Comparison of ENCODE assay signal across 9 mouse cellular contexts in the genomic region with DNA sequence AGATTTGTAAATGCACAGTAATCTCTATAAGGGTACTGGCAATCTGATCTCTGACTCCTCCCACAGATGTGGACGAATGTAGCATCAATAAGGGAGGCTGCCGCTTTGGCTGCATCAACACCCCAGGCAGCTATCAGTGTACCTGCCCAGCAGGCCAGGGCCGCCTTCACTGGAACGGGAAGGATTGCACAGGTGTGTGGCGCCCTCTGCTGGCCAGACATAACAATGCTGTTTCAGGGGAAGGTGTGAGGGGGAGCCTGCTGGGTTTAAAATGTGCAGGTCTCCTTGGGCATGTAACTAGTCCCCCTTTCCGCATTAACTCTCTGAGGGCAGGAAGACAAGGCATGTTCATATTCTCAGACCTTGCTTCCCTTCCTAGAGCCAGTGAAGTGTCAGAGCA. TPM values are rescaled to one million over a fixed set of nuclear protein-coding genes. Genes with fewer than 3 reads are reported as not detected.
DNase-seq lines count a peak whose midpoint lies in the region; TF ChIP-seq lines count a peak whose summit lies in the region.
"Had no signal": no experiment of that assay in that cellular context is flagged by ENCODE, and none has a peak within 500 bp of the region (broad histone marks: within the 10 kb centered on the region; RNA-seq: fewer than 3 reads in every experiment).

No protein-coding gene starts in this region.

- TF ChIP-seq CTCF in lung, adult 2 months (IDR thresholded peaks at IDR 0.05; ENCODE audit: insufficient read depth, low read length): peak; percentile 85

- H3K4me1 ChIP-seq in lung, adult 2 months (ENCODE audit: control insufficient read depth, insufficient read depth, low read length): no peaks in the 10 kb centered on the region

- no peak for TF ChIP-seq POLR2A in lung, adult 2 months (IDR thresholded peaks at IDR 0.05; ENCODE audit: borderline replicate concordance, extremely low read depth, low read depth, low read length)

- H3K4me3 ChIP-seq in lung, adult 2 months (replicated peaks; ENCODE audit: extremely low read depth, low read depth, low read length): no peak overlapping the region
- H3K4me3 ChIP-seq: embryonic facial prominence, embryonic 15.5 days had no signal

- peak; percentile 73 for DNase-seq in A20 (ENCODE audit: low read depth, low spot score)
- peak; percentile 83 for DNase-seq in adipocyte (ENCODE audit: low spot score)
- peak; percentile 89 for DNase-seq in embryo, embryonic 10 days (ENCODE audit: low spot score)
- peak; percentile 63 to 73 for DNase-seq in gastrocnemius, postnatal 4 days (ENCODE audit: low spot score in 2 of 2)
- DNase-seq in kidney, postnatal 36 days: peak; percentile 66 to 89
- DNase-seq in lung, adult 2 months: peak; percentile 77
- peak; percentile 79 for DNase-seq in ovary, postnatal 14 days (ENCODE audit: low spot score)
- DNase-seq in thymus, postnatal 14 days: peak; percentile 86

- 8% methylated on average over 6 of the region's 6 CpGs for WGBS in lung, adult 2 months

RNA-seq across cellular contexts. Expression of a gene that starts 13.3 kb away (rescaled TPM):
- 10 to 100 TPM; 31.7 to 38.2 TPM for total RNA-seq in gastrocnemius, postnatal 4 days (2021)
- 69.0 and 75.8 TPM in 2 replicates for polyA plus RNA-seq in lung, adult 2 months (2012; rRNA removed)

RNA-seq across cellular contexts. Expression of a gene that starts 21.7 kb away (rescaled TPM):
- 1 to 10 TPM; 1.6 to 2.4 TPM for total RNA-seq in gastrocnemius, postnatal 4 days (2021)
- polyA plus RNA-seq in lung, adult 2 months (2012; rRNA removed): 3.1 and 3.6 TPM in 2 replicates

RNA-seq across cellular contexts. Expression of a gene that starts 43.9 kb away (rescaled TPM):
- 1 to 10 TPM; 4.7 to 4.8 TPM for total RNA-seq in gastrocnemius, postnatal 4 days (2021)
- 15.2 and 22.0 TPM in 2 replicates for polyA plus RNA-seq in lung, adult 2 months (2012; rRNA removed)
